Mouse (Mus musculus) kidney, embryonic 14.5 days (tissue): ENCODE data around the gene Boc. TPM values are rescaled to one million over a fixed set of nuclear protein-coding genes. Genes with fewer than 3 reads are reported as not detected.
"Not testable (repeated sequence)": the region's sequence is repeated elsewhere in the genome, so short reads cannot be mapped to it uniquely, and the experiment has no call there.

ENCODE experiments used
- ATAC-seq: fragments of 200-750 bp; cut with Nextera tagmentation; 2 replicates; pipeline ENCODE4 v1.8.0; 2017; ENCODE audit warnings: moderate number of reproducible peaks, mild to moderate bottlenecking, moderate TSS enrichment, moderate library complexity; ENCODE audit not compliant: low FRiP score, low TSS enrichment
- H3K27ac ChIP-seq: fragments of 300-500 bp; sonication (generic); 2 replicates; pipeline ENCODE4 v1.5.1; 2014; ENCODE audit warnings: low read depth, mild to moderate bottlenecking, low read length, moderate library complexity, mixed read lengths
- H3K27me3 ChIP-seq: fragments of 300-500 bp; sonication (generic); 2 replicates; pipeline ENCODE4 v1.6.1; 2014; ENCODE audit warnings: mild to moderate bottlenecking, low read length; ENCODE audit not compliant: control insufficient read depth, insufficient read depth
- H3K36me3 ChIP-seq: fragments of 300-500 bp; sonication (generic); 2 replicates; pipeline ENCODE4 v1.6.1; 2014; ENCODE audit warnings: low read length, mixed read lengths; ENCODE audit not compliant: control insufficient read depth, insufficient read depth
- H3K4me1 ChIP-seq: fragments of 300-500 bp; sonication (generic); 2 replicates; pipeline ENCODE4 v1.6.1; 2014; ENCODE audit warnings: low read length, mixed read lengths; ENCODE audit not compliant: control insufficient read depth, insufficient read depth
- H3K4me2 ChIP-seq: fragments of 300-500 bp; sonication (generic); replicated peaks from 2 replicates; pipeline ENCODE4 v1.6.1; 2014; ENCODE audit warnings: low read depth, mild to moderate bottlenecking, low read length
- H3K4me3 ChIP-seq: fragments of 300-500 bp; sonication (generic); 2 replicates; pipeline ENCODE4 v1.5.1; 2014; ENCODE audit warnings: mild to moderate bottlenecking, low read length
- H3K9ac ChIP-seq: fragments of 300-500 bp; sonication (generic); 2 replicates; pipeline ENCODE4 v1.6.1; 2014; ENCODE audit warnings: low read depth, mild to moderate bottlenecking, low read length, moderate library complexity
- H3K9me3 ChIP-seq: fragments of 300-500 bp; sonication (generic); 2 replicates; pipeline ENCODE4 v1.6.1; 2016; ENCODE audit warnings: low read length; ENCODE audit not compliant: control insufficient read depth
- WGBS: fragments of 180-500 bp; shearing (Covaris S2); extraction: QIAGEN DNeasy Blood & Tissue Kit; methylation state at CpG from one replicate; pipeline ENCODE4 v1.1.7; 2014; 5-methylcytosine and 5-hydroxymethylcytosine counted together
- polyA plus RNA-seq: library from polyadenylated mRNA; unstranded; fragments of >200 nt; fragmentation: Nextera tagmentation; extraction: Ambion mirVana; gene quantifications from 2 replicates; pipeline ENCODE4 v1.2.1, GENCODE M21; 2014

The Boc gene
- polyA plus RNA-seq, 1 experiment from 2014 or later = 23.5 TPM

DNA sequence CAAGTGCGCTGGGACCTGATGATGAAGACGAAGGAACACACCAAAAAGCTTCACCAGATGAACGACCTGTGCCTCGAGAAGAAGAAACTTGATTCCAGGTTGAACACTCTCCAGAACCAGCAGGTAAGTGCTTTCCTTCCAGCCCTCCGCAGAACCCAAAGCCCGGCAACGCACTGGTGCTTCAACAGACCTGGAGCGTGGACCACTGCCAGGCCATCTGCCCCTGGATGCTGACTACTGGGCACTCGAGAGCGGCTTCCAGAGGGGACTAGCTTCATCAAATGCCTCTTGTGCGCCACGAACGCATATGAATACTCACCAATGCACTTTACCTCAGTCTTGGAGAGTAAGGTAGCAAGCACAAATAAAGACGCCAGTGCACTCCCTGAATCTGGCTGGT, 78.8 kb downstream of the Boc start:
- Histone ChIP-seq H3K27ac (no peak overlapping the region), H3K36me3 (peaks cover 3% of the 10 kb centered on the region; the same call in 1 of the 2 replicates), H3K4me2 (no peak overlapping the region), H3K4me1 (0 out of 2 replicates have a peak, but pooled peaks cover 3% of the 10 kb centered on the region), H3K4me3 (no peak overlapping the region), H3K27me3 (no peaks in the 10 kb centered on the region), H3K9me3 (no peaks in the 10 kb centered on the region), H3K9ac (no peak overlapping the region)
- no peak for ATAC-seq
- WGBS = 92% methylated on average over 14 of the region's 14 CpGs

DNA sequence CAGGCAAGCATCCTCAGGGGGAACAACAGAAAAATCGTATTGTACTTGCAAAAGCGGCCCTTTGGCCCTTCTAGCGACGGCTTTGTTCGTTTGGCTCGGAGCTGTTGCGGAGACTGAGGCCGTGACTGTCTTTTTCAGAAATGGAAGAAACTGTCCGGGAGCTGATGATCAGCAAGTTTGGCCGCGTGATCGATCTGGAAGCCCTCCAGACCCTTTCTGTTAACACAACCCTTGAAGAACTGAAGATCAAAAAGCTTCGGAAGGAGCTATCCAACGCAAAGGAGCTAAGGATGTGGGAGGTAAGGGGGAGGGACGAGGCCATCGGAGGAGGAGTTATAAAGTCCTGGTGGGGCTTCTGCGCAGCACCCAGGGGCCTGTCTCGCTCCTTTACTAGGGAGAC, 79.9 kb downstream of the Boc start:
- Histone ChIP-seq H3K27me3 (no peaks in the 10 kb centered on the region), H3K36me3 (peaks cover 2% of the 10 kb centered on the region; the same call in 1 of the 2 replicates), H3K4me3 (no peak overlapping the region; the same call in 1 of the 2 replicates), H3K9me3 (no peaks in the 10 kb centered on the region), H3K27ac (no peak overlapping the region), H3K9ac (no peak overlapping the region), H3K4me2 (no peak overlapping the region; the same call in 1 of the 2 replicates), H3K4me1 (0 out of 2 replicates have a peak, but pooled peaks cover 3% of the 10 kb centered on the region)
- 44% methylated on average over 18 of the region's 18 CpGs for WGBS
- ATAC-seq = no peak

DNA sequence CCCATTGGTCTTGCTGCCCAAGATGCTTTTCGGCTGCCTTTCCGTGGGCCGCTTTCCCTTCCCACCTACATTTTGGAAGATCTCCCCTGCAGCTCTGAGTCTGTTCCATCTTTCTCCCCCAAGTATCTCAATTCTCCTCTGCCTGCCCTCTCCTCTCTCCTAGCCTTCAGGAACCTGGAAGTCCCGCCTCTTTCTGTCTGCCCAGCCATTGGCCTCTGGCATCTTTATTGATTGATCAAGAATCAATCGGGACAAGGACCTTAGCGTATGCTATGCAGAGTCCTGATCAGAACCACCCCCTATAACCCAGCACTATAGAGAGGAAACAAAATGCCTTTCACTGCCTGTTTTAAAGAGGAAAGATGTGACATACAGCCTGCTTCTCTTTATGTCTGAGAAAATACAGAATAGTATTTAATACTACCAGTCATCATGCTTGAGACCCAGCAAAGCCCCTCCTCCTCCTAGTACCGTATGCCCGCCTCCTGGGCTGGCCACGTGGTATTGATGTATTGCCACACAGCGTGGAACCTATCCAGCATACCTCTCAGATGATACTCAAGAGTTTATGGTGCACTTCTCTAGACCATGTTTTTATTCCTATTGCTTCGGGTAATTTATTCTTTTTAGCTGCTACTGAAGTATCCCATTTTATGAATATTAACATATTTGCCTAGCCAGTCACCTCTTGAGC, 82.9 kb downstream of the Boc start:
- ATAC-seq = no peak

DNA sequence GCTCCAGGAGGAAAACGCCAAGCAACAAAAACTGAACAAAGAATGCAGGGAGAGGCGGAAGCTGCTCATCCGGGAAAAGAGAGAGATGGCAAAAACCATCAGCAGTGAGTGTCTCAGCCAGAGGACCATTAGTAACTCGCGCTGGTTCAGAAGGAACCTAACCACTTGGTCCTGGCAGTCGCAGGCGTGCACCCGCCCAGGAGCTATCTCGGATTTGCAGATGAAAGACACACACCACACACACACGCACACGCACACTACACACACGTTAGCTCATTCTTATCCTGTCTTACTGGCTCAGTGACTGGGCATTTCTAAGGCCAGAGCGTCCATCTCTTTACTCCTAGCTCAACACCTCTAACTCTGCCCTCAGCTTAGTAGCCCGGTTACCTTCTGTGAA, 83.4 kb downstream of the Boc start:
- no peak overlapping the region for H3K4me2 ChIP-seq
- no peaks in the 10 kb centered on the region for H3K27me3 ChIP-seq
- ATAC-seq = no peak
- 91% methylated on average over 14 of the region's 14 CpGs for WGBS
- H3K4me3 ChIP-seq = no peak overlapping the region
- no peak overlapping the region for H3K27ac ChIP-seq
- H3K4me1 ChIP-seq = no peaks in the 10 kb centered on the region
- H3K9me3 ChIP-seq = no peaks in the 10 kb centered on the region
- H3K9ac ChIP-seq = no peak overlapping the region
- no peaks in the 10 kb centered on the region for H3K36me3 ChIP-seq

More for the DNA sequence above, 82.9 kb downstream of the Boc start:
- H3K36me3 ChIP-seq = no peaks in the 10 kb centered on the region
- H3K4me3 ChIP-seq = no peak overlapping the region
- H3K9me3 ChIP-seq = no peaks in the 10 kb centered on the region
- no peak overlapping the region for H3K4me2 ChIP-seq
- no peaks in the 10 kb centered on the region for H3K27me3 ChIP-seq
- H3K4me1 ChIP-seq = 0 out of 2 replicates have a peak, but pooled peaks cover under 1% of the 10 kb centered on the region
- no peak overlapping the region for H3K27ac ChIP-seq
- WGBS = 88% methylated on average over 11 of the region's 11 CpGs
- H3K9ac ChIP-seq = no peak overlapping the region

DNA sequence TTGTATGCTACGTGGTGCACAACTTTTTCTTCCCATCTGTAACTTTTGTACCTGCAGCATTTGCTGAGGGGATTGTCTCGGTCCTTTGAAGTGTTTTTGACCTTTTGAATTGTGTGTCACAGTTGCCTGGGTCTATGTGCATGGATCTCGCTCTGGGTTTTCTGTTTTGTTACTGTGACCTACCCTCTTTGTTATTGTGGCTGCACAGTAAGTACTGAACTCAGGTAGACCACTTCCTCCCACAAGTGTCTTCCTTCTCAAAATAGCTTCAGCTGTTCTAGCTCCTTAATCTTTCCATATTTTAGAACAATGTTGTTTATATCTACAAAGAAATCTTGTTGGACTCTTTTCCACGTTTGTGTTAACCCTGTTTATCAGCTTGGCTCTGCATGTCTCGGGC, 97.8 kb downstream of the Boc start:
- Histone ChIP-seq H3K36me3 (no peaks in the 10 kb centered on the region), H3K27ac (no peak overlapping the region), H3K9me3 (no peaks in the 10 kb centered on the region), H3K4me1 (no peaks in the 10 kb centered on the region), H3K27me3 (no peaks in the 10 kb centered on the region), H3K9ac (no peak overlapping the region), H3K4me3 (no peak overlapping the region), H3K4me2 (no peak overlapping the region)
- no peak for ATAC-seq
- 82% methylated on average over 5 of the region's 5 CpGs for WGBS

DNA sequence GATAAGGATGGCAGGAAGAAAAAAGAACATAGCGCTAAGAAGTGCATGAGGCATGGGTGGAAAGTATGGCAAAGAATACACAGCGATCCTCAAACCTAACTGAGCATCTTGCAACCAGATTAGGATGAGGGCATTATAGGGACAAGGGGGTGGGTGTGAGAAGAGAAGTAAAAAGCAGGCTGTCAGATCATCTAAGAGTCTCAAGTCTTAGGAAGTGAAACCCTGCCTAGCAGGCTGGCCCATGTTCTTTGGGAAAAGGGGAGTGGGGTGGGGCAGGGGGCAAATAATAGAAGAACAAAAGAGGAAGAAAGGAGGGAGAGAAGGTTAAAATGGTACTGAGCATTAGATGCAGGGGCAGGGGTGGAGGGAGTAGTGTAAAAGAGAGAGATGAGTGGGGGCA, 99.9 kb downstream of the Boc start:
- 93% methylated on average over 2 of the region's 2 CpGs for WGBS
- no peak overlapping the region for H3K9ac ChIP-seq

DNA sequence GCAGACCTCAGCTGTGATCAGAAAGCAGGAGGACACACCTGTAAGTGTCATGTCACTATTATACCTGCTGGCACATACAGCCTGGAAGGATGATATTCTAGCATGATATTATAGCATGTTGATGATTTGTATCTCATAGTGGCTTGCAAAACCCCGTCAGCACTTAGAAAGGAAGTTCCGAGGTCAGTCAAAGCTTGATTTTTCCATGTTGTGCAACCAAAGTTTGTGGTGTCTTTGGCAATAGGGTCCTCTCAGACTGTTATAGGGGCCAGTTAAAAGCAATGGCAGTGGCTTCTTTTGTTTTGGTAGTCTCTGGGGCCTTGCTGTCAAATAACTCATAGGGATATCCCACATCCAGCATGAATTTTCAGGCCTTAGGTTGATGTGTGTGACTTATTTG, 100.8 kb downstream of the Boc start:
- H3K4me3 ChIP-seq = no peak overlapping the region
- no peak overlapping the region for H3K4me2 ChIP-seq
- 91% methylated on average over 2 of the region's 2 CpGs for WGBS
- ATAC-seq = no peak
- H3K9ac ChIP-seq = no peak overlapping the region
- H3K36me3 ChIP-seq = no peaks in the 10 kb centered on the region
- H3K27ac ChIP-seq = no peak overlapping the region
- H3K27me3 ChIP-seq = no peaks in the 10 kb centered on the region
- H3K9me3 ChIP-seq = no peaks in the 10 kb centered on the region
- no peaks in the 10 kb centered on the region for H3K4me1 ChIP-seq

More for the DNA sequence above, 99.9 kb downstream of the Boc start:
- no peaks in the 10 kb centered on the region for H3K9me3 ChIP-seq
- no peak overlapping the region for H3K4me3 ChIP-seq
- H3K4me1 ChIP-seq = no peaks in the 10 kb centered on the region
- H3K27me3 ChIP-seq = no peaks in the 10 kb centered on the region
- H3K36me3 ChIP-seq = no peaks in the 10 kb centered on the region
- no peak overlapping the region for H3K4me2 ChIP-seq
- no peak for ATAC-seq
- no peak overlapping the region for H3K27ac ChIP-seq

DNA sequence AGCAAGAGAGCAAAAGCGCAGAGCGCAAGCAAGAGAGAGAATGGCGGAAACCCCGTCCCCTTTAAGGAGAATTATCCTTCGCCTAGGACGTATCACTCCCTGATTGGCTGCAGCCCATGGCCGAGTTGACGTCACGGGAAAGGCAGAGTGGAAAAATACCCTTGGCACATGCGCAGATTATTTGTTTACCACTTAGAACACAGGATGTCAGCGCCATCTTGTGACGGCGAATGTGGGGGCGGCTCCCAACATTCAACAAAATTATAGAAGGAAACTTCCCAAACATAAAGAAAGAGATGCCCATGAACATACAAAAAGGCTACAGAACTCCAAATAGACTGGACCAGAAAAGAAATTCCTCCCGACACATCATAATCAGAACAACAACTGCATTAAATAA, 116.8 kb downstream of the Boc start:
- WGBS = 97% methylated on average over 15 of the region's 15 CpGs
- H3K4me2 ChIP-seq, H3K9ac ChIP-seq, H3K4me1 ChIP-seq, H3K27me3 ChIP-seq, H3K27ac ChIP-seq, H3K4me3 ChIP-seq, H3K36me3 ChIP-seq, H3K9me3 ChIP-seq, ATAC-seq: not testable (repeated sequence)

DNA sequence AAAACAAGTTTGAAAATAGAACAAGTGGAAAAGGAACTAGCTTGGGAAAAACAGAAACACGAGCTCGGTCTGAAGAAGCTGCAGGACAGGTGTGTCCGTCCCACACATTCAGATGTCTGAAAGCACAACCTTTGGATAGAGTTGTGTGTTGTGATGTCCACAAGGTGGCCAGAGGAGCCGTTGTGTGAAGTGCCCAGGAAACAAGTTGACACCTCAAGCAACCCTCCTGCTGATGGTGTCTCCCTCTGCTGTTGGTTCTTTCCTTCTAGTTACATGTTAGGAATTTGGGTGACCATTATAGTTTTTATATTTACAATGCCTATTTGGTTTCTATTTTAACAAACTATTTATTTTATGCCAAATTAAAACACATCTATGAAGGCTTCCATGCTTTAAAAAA, 123.2 kb downstream of the Boc start:
- H3K27ac ChIP-seq = no peak overlapping the region
- H3K4me2 ChIP-seq = no peak overlapping the region
- no peaks in the 10 kb centered on the region for H3K4me1 ChIP-seq
- no peaks in the 10 kb centered on the region for H3K27me3 ChIP-seq
- no peak overlapping the region for H3K9ac ChIP-seq
- H3K9me3 ChIP-seq = no peaks in the 10 kb centered on the region
- 53% methylated on average over 4 of the region's 4 CpGs for WGBS
- no peak overlapping the region for H3K4me3 ChIP-seq
- H3K36me3 ChIP-seq = no peaks in the 10 kb centered on the region
- ATAC-seq = no peak
